Mouse (Mus musculus) heart, adult 8-10 months (tissue): ENCODE measurements around the gene Gabbr2. TPM values are rescaled to one million over a fixed set of nuclear protein-coding genes. Genes with fewer than 3 reads are reported as not detected.
"Not testable (repeated sequence)": the region's sequence is repeated elsewhere in the genome, so short reads cannot be mapped to it uniquely, and the experiment has no call there.

Experiments
- DNase-seq: peaks from one replicate; pipeline ENCODE4 v3.0.0; 2022; ENCODE audit warnings: low spot score
- total RNA-seq, 4 experiments: library from RNA; stranded (reverse); gene quantifications; 2 replicates each; pipeline ENCODE4 v1.2.4; 2022

The Gabbr2 gene
- total RNA-seq, 4 experiments from 2014 or later, result 0.03 to 0.52 (median 0.18) TPM

DNA sequence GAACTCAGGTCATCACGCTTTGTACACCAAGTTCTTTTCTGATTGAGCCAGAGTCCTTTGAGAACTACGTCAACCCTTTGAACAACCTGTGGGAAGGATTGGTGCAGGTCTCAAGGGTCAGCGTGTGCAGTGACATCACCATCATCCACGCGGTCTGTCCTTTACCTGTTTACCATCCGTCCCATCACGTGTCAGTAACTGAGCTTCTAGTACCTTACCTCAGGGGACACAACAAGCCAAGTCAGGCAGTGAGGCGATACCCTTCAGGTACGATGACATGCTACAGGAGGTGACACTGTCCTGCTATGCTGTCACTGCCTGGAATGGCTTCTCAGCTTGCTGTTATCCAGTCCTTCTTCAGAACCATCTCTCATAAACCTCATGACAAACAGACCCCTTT lies 330.2 kb downstream of the Gabbr2 start:
- DNase-seq, result no peak

DNA sequence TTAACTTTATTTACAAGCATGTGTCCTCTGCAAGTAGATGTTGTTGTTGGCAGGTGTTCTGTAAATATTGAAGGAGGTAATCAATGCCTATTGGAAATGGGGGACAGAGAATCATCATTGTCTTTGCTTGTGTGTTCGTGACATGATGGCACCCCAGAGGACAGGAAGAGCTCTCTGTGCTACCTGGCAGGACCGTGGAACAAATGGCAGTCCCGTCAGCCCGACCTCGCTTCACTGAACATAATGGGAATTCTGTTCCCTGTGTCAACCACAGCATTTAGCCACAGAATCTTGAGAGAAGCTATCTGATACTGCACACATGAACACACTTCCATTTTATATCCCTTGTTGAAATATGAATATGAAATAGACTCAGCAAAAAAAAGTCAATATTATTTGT lies 332.7 kb downstream of the Gabbr2 start:
- no peak for DNase-seq

DNA sequence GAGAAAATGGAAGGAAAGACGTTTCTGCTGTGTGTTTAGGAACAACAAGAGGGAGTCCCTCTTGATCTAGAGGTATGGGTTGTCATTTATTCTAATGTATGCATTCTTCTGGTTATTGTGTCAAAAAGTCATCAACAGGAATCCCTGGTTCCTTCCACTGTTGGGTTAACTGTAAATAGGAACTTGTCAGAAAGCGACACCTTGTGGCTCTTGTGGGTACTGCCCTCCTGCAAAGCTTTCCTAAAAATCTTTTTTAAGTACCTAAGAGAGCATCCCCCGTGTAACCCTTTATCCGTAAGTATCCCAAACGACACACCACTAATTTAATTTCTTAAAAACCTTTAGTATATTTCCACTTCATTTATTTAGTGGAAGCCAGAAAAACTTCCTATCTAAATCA lies 334.6 kb downstream of the Gabbr2 start:
- DNase-seq, result peak; percentile 66

DNA sequence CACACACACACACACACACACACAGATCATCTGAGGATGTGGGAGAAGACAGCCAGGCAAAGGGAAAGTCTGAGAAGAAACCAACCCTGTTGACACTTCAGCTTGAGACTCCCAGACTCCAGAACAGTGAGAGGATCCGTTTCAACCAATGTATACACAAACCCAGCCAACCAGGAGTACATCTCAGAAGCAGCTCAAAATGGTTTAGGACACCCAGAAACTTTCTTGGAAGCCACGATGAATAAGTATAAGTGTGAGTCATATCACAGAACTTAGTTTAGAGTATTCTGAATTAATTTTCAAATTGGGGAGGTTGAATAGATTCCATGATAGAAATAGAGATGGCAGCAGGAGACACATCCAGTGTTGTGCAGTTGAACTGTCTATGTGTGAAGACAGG lies 335.7 kb downstream of the Gabbr2 start:
- no peak for DNase-seq

DNA sequence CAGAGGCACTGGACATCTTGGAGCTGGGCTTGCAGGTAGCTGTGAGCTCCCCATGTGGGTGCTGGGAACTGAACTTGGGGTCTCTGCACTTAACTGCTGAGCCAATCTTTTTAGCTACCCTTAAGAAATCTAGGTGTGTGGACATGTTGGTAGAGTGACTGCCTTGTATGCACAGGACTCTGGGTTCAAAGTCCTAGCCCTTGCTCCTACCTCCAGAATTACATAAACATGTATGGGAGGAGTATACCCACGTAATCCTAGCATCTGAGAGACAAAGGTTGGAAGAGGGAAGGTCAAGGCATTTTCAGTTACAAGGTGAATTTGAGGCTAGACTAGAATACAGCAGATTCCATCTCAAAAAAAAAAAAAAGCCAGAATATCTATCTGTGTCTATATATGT lies 336.4 kb downstream of the Gabbr2 start:
- DNase-seq, result no peak

DNA sequence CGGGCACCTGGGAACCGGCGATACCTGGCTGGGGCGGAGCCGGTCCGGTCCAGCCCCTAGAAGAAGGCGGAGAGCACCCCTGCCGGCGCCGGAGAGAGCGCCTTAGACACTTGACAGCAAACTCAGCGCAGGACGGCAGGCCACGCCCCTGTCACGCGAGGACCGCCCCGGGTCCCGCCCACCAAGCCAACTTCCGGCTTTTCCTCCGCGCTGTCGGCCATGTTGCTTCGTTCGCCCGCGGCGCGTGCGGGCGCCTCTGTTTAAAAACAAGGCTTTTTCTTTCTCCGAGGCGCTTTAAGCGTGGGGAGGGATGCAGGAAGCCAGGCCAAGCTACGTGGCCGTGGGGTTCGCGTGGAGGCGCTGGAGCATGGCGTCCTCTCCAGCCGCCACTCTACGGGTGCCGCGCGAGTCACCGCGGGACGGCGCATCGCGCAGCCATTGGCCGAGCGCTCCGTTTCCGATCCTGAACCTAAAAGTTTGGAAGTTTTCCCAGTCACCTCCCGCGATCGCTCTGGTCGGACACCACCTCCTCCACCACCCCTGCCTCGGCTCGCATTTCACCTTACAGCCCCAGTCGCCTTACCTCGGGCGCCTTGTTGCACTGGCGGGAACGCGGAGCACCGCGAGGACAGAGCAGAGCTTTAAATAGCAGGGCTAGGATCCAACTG lies 341.5 kb downstream of the Gabbr2 start, which contains the start of gene Tbc1d2:
Gene Tbc1d2, minus strand, starts transcription at position 124 of the 668 bp plus-strand sequence.
- DNase-seq, result peak; percentile 93

DNA sequence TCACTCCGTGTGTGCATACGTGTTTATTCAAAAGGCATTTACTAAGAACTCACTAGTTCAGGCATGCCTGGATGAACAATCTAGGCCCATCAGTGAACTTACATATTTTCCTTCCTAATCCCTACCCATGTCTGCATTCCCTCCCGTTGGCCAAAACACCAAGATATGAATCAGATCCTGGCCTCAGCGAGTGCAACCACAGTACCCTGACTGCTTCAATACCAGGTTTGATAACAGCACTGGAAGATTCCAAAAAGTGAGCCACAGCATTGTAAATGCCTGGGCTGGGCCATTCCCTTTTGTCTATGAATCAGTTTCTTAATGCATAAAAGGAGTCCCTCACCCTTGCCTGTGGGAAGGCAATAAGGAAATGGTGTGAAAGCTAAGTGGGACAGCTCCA lies 342.5 kb downstream of the Gabbr2 start:
- no peak for DNase-seq

DNA sequence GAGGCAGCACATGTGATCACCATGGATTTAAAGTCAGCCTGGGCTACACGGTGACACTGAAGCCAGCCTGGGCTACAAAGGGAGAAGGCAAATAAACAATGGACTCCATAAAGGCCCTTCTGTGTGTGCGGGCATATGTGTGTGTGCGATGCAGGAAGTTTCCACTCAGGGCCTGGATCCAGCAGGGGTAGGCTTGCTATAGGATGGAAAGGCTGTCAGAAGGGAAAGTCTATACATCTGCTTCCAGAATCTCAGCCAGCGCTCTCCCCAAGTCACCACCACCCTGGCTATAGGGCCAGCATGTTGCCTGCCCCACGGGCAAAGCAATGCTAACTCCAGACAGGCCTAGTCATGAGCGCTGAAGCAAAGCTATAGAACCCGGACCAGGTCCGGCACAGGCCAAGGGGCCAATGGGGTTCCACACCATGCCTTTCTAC lies 348.0 kb downstream of the Gabbr2 start:
- DNase-seq, result no peak

DNA sequence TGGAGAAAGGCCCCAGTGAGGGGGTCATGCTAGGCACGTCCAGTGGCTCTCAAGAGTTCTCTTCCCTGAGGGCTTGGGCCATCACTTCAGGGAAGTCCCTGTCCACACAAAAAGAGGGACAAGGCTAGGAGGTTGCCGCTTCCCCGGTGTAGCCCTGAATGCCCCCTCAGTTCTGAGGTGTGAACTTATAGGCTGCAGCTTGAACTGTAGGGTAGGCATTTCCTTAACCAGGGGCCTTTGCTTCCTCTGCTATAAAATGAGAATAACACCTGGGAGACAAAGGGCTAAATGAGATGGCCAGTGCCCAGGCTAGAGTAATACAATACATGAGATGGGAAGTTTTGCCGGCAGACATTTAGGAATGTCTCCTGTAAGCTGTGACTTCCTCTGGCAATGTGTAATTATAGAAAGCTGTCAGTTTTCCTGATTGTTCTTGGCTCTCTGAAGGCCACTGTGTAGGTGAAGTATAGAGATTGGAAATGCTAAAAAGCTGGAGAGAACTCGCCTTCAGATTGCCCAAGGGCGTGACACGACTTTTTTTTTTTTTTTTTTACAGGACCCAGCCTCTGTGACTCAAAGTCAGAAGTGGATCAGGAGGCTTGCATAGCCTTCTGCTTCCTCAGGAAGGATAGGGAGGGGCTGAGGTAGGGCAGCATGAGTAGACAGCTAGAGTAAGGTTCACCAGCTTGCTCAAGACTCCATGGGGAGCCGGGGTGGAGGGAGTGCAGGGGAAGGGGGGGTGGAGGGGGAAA lies 348.6 kb downstream of the Gabbr2 start:
- DNase-seq, result peak; percentile 47

DNA sequence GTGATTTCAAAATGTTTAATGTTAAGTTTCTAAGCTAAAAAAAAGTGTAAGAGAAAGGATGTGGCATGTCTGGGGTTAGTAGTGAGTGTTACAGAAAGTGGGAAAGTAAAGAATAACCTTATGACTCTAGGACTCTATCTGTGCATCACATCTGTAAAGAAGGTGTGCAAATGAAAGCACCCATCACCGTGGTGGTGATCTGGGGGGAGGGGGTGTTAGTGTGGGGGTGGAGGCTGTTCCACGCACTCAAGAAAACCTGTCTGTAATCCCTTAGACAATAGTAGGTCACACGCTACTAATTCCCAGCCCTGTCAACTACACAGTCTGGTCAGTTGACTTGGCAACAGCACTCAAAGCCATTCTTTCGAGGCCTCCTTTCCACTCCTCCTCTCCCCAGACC lies 350.4 kb downstream of the Gabbr2 start:
- DNase-seq, result no peak

DNA sequence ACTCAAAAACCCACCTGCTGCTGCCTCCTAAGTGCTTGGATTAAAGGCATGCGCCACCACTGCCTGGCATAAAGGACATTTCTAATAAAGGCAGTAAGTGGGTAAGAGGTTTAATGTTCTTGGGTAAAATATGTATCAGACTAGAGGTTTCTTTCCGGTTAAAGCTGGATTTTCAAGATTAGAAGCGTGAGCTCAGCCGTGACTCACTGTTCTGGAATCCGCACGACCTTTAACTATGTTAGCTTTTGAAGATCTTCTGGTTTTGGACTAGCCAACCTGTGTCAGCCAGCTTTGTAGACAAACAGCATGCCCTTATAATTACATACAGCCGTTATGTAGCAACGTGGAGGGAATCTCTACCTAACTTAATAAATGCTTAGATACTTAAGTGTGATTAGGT lies 351.8 kb downstream of the Gabbr2 start:
- DNase-seq, result no peak

DNA sequence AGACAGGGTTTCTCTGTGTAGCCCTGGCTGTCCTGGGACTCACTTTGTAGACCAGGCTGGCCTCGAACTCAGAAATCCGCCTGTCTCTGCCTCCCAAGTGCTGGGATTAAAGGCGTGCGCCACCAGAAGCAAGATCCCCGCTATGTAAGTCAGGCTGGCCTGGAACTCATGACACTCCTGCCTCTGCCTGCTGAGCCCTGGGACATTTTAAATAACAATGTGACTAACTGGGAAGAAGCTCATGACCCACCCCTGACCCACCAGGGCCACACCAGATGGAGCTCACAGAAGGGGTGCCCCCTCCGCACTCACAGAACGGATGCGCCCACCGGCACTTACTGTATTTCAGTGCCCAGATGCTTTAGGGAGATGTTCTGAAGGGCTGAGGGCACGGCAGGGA lies 354.4 kb downstream of the Gabbr2 start:
- DNase-seq, result not testable (repeated sequence)

DNA sequence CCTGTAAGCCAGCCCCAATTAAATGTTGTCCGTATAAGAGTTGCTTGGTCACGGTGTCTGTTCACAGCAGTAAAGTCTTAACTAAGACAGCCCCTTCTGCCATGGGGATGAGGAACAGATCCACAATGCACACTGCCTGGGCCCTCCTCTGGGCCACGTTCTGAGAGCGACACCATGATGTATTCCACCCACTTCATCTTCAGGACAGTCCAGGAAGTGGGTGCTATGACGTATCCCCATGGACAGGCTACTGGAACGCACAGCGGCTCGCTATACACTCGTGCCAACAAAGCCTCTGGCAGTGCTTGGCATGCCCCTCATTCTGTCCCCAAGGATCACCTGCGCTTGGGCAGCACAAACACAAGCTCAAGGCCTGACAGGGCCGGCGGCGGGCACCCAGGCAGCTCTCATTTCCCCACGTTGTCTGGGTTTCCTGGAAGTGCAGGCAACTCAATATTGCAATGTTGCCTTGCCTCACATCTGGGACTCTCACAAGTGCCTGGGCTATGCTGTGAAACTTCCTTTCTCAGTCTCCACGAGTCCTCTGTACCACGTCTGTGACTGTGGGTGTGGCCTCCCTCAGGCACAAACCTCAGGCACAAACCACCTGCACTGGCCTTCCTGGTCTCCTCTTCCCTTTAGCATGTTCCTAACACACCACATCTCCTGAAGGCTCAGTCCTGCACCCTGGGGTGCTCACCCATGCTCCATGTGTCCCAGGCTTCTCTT lies 355.8 kb downstream of the Gabbr2 start:
- no peak for DNase-seq

DNA sequence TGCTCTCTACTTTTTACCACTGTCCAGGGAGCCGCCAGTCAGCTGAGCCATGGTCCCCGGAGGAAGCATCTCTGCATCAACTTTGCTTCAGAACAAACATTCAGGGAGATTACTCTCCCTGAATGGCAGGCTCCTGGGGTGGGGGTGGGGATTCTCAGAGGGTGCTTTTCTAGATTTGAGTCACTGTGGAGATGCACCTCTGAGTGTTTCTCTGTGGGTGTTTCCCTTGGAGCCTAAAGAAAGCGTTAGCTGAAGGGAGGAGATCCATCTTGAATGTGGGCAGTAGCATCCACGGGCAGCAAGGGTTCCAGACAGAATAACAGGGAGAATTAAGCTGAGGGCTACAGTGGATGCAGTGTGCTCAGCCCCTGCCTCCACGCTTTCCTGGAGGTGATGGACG lies 356.8 kb downstream of the Gabbr2 start:
- DNase-seq, result no peak

DNA sequence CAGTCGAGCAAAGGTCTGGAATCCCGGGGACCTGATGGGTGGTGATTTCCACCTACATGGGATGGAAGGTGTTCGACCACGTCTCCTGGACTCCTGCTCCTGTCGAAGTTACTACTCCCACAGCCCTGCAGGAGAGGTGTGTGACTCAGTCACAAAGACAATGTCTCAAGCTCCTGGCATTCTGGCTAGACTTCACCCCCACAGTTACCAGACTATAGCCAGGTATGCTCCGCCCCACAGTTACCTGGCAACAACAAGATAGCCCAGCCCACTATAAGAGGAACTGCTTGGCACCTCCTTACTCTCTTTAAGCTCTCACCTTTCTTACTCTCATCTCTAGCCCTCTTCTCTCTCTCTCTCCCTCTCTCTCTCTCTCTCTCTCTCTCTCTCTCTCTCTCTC lies 358.1 kb downstream of the Gabbr2 start:
- not testable (repeated sequence) for DNase-seq

DNA sequence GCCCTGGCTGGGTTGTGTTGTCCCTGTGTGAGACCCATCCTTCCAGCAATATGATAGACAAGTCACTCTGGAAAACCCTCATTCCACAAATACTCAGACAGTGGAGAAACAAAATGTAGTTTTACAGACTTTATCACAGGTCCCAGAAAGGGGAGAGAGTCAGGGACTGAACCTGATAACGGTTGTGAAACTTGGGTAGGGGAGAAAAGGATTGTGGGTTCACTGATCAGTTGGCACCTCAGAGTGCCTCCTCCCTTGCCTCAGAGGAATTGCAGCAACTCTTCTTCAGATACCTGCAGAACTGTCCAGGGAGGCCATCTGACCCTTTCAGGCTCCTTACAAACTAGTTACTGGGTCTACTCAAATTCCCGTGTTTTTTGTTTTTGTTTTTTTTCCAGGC lies 359.2 kb downstream of the Gabbr2 start:
- no peak for DNase-seq

DNA sequence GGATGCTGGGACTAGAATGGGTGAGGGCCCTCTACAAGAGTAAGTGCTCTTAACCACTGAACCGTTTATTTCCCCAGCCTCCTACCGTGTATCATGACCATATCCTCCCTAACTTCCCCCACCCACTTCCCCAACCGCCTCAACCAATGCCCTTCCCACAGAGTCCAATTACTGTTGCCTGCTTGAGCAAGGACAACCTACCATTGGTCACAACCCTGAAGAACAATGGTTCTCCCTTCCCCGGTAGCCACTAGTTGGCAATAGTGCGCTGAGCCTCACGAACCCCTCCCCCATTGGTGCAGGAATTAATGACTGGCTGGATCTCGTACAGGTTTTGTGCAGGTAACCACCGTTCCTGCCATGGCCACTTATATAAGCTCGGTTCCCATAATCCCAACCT lies 361.3 kb downstream of the Gabbr2 start:
- peak; percentile 15 for DNase-seq

DNA sequence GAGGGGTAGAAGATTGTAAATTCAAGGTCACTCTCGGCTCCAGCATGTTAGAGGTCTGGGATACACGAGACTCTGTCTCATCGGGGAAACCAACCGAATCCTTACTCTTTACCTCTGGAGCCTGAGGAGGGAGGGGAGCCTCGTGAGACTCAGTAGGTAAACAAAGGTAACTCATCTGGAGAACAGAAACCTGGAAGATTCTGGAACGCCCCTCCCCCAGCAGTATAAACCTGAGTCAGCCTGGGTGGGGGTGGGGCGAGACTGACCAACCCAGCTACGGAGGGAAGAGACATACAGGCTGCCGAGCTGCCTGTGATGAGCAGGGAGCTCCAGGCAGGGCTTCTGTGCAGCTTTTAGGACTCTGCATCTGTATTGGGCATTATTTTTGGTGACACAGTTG lies 362.8 kb downstream of the Gabbr2 start:
- DNase-seq, result no peak

DNA sequence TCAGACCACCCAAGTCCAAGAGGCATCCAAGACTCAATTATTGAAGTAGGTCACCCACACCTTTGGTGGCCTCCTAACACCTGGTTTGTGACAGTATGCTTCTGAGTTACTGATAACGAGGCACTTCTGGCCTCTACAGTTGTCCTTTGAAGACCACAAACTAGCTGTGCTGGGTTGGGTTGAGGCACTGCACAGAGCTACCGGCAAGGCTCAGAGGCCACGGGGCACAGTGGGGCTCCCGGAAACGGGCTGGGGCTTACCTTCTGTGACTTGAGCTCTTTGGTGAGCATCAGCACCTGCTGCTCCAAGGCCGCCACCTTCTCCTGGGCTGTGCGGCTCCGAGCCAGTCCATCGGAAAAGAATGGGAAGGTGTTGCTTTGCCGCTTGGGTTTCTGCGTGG lies 363.6 kb downstream of the Gabbr2 start:
- DNase-seq, result no peak

DNA sequence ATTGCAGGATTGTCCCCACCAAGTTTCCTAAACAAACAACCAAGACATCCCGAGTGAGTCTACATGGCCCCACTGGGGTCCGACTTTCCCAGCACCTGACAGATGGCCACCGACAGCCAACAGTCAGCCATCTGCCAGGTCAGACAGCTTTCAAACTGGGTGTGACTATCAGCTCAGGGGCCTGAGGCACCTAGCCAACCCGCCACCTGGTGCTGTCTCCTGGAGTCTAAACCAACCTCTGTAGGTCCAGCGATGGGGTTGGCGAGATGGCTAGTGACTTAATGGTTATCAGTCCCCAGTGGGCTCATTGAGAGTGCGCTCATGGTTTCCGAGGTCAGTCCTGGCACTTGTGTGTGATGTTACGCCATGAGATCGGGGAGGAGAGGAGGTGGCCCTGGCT lies 366.6 kb downstream of the Gabbr2 start:
- DNase-seq, result no peak

DNA sequence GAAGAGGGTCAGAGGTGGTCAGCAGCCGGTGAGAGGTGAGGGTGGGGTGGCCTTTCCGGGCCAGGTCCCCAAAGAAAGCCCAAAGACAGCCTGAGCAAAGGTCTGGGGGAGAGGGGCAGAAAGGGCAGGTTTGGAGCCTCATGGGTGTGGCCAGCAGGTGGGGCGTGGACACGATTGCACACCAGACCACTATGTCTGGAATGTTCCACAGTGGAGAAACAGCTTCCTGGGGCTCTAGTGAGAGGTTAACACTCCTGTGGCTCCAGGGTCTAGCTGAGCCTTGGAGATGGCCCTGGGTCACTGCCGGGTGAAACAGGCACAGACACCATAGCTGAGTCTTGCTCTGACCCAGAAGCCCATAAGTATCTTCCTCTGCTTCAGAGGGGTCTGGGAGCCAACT lies 368.7 kb downstream of the Gabbr2 start:
- no peak for DNase-seq

DNA sequence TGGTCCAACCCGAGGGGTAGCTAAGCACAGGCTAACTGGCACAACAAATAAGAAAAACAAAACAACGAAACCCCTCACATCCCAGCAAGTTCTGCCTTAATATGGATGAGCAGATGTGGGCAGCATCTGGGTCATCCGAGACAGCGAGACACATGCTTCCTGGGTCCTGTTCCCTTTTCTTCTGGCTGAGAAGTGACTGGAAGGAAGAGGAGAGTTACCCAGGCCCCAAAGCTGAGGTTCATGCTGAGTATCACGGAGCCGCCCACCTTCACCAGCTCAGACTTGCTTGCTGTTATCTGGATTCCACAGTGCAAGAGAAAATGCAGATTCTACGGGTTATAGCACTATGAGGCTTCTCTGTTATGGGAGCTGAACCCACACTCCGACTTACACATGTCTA lies 370.7 kb downstream of the Gabbr2 start:
- no peak for DNase-seq

DNA sequence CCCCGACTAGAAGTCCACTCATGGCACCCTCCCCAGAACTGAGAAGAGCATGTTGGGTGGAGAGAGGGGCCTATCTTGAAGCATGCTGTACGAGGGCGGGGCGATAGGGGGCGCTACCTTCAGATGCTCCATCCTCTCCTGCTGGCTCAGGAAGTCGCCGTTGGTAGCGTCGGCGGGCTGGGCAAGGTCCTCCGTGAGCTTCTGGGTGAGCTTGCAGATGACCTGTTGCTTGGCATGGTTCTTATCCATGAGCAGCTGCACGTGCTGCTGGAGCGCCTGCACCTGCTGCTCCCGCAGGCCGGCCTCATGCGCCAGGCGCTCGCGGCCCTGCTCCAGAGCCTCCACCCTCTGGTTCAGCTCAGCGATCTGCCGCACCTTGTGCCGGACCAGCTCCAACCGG lies 371.3 kb downstream of the Gabbr2 start:
- no peak for DNase-seq
